Mouse (Mus musculus): Measurements from ENCODE around the gene Atp8b2.

Atp8b2 gene

GRCm38 (mm10) chr3:89899511-89899908 is 63.8 kb downstream of the Atp8b2 start:
- no peak for DNase-seq (ENCODE audit: low spot score)

GRCm38 (mm10) chr3:89898870-89899510 is 64.3 kb downstream of the Atp8b2 start:
- DNase-seq (ENCODE audit: low spot score): no peak

GRCm38 (mm10) chr3:89898011-89898410 is 65.3 kb downstream of the Atp8b2 start:
- no peak for DNase-seq (ENCODE audit: low spot score)

GRCm38 (mm10) chr3:89897204-89897796 is 66.0 kb downstream of the Atp8b2 start:
- DNase-seq (ENCODE audit: low spot score): no peak

GRCm38 (mm10) chr3:89896571-89896970 is 66.7 kb downstream of the Atp8b2 start:
- DNase-seq (ENCODE audit: low spot score): peak; percentile 69

- no peak for DNase-seq (ENCODE audit: low spot score)
These were observed 70.7 kb downstream of the Atp8b2 start for GRCm38 (mm10) chr3:89892517-89893106.

GRCm38 (mm10) chr3:89891696-89892095 is 71.6 kb downstream of the Atp8b2 start:
- no peak for DNase-seq (ENCODE audit: low spot score)

- no peak for DNase-seq (ENCODE audit: low spot score)
These were observed 73.4 kb downstream of the Atp8b2 start for GRCm38 (mm10) chr3:89889841-89890430.
